Mouse (Mus musculus) inflammation-experienced regulatory T-cells, adult 6 months (primary cell): ENCODE results near the gene Gm17509. TPM values are rescaled to one million over a fixed set of nuclear protein-coding genes. Genes with fewer than 3 reads are reported as not detected.
"Not testable (repeated sequence)": the region's sequence is repeated elsewhere in the genome, so short reads cannot be mapped to it uniquely, and the experiment has no call there.

ENCODE experiments used
- ATAC-seq: one replicate; pipeline ENCODE4 v1.8.0; 2017
- polyA plus RNA-seq, 3 experiments: library from polyadenylated mRNA; unstranded; fragments of 100-300 nt; shearing (Covaris generic); gene quantifications; one replicate each; pipeline ENCODE4 v1.2.1; 2017

The Gm17509 gene
- polyA plus RNA-seq, 3 experiments from 2014 or later, result 0.15 to 0.26 TPM; not detected in 1

DNA sequence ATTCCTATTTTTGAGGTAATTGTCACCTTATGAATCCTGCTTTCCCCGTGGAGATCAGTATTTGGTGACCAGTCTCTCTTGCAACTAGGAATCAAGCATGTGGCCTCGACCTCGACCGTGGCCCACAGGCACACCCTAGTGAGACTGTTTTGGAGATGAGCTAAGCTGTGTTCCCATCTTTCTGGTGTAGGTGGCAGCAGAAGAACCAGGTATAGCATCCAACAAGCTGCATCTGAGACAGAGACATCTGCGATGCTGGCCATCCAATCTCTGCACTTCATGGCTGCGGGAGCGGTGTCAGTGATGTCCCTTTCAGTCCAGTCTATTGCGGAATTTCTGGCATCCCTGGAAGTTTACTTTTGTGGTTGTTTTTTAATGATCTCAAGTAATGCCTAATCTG, 14.8 kb downstream of the Gm17509 start:
- ATAC-seq, result no peak

DNA sequence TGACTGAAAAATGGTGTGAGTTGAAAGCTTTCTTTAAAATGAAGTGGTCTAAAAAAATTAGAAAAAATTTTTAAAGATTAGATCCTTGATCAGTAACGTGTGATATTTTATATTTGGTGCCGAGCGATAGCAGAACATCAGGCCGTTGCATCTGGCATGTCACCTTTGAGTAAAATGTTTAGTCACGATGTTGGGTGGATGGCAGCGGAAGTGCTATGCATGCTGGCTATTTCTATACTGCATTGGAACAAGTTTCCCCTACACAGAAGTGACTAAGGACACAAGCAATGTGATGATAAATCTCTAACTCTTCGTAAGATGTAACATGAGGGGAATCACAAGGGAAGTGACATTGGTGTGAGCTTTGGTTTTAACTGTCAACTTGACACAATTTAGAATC, 16.2 kb downstream of the Gm17509 start:
- ATAC-seq, result no peak

DNA sequence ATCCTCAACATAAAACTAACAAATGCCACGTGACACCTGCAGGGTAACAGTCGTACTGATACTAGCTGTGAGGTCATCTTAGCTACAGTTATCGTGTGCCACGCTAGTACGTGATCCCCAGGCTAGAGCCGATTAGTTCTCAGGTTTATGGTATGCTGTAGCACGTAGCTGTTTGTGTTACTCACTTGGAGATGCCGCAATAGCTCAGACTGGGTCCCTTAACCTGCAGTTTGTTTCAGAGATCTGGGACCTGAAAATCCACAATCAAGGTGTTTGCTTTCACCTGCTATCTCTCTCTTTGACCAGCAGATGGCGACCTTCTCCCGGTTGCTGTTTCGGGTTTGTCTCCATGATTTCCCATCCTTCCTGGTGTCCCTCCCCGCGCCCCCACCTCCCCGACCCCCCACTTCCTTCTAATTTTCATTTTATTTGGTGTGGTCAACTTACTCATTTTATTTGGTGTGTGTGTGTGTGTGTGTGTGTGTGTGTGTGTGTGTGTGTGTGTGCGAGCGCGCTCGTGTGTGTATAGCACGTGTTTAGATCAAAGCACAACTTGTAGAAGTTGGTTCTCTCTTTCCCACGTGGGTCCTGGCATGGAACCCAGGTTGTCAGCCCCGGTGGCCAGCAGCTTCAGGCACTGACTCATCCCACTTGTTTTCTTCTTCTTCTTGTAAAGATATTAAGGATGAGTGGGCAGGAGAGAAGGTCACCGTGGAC, 18.0 kb downstream of the Gm17509 start:
- ATAC-seq, result peak; percentile 57

DNA sequence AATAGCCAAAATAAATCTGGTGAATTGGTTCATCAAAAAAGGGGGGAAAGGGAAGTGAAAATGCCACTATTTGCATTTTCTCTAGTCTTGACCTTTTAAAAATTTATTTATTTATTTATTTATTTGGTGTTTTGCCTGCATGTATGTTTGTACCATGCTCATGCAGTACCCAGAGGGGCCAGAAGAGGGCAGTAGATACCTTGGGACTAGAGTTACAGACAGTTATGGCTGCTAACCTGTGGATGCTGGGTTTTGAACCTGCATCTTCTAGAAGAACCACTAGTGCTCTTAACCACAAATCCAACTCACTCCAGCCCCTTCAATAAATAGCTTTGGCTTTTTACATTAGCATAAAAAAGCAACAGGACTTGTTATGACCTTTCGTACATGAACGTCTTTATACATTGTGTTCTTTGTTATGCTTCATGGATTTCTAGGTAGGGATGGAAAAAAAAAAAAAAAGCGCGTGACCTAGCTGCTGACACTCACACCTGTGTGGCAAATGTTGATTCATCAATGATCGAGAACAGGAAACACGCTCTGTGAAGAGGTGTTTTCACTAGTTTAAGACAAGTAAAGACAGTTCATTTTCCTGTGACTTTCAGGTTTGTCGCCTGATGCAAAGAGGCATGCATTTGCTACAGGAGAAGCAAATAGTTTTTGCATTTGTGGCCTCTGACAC, 22.3 kb downstream of the Gm17509 start:
- peak; percentile 60 for ATAC-seq

DNA sequence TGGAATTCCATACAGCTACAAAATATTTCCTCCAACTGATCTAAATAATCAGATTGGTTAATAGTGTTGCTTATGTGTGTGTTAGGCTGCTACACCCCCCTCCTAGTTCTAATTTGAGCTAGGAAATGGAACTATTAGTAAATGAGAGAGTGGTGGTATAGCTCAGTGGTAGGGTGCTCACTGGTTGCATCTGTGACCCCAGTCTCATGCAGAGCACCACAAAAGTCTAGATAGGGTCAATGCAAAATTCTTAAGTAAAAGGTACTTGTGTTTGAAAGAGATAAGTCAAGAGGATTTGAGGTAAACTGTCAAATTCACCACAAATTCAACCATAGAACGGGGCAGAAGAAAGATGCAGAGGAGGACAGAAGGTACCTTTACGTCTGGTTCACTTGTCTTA, 23.2 kb downstream of the Gm17509 start:
- ATAC-seq, result no peak

DNA sequence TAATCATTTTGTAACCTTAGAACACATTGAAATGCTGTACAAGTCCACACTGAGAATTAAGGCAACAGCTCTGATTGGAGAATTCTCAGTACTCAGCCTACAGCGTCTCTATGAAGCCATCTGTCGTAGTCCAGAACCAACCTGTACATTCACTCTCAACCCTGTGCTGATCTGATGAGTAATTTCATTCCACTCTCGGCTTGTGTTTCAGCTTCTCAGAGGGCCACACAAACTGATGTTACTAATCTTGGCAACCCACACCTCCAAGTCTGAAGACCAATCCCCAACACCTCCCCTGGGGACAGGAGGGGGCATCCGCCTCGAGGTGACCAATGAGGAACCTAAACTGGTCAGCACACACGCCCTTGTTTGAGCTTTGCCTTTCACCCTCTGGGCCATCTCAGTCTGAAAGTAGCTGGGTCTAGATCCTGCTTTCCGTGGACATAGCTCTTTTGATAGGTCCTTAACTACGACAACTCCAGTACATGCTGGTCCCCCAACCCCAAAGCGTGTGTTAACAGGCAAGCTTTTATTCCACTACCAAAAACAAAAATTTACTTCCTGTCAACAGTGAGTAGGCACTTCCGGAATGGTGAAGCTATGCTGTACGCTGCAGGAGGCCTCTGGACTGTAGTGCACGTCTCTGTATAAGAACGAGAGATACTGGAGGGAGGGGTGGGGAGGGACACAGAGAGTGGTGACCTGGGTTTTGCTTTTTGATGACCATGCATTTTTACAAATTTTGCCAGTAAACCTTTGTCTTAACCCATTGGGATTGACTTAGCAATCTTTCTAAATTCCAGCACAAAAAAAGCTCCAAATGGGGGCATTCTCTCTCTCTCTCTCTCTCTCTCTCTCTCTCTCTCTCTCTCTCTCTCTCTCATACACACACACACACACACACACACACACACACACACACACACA, 25.0 kb downstream of the Gm17509 start:
- peak; percentile 83 for ATAC-seq

DNA sequence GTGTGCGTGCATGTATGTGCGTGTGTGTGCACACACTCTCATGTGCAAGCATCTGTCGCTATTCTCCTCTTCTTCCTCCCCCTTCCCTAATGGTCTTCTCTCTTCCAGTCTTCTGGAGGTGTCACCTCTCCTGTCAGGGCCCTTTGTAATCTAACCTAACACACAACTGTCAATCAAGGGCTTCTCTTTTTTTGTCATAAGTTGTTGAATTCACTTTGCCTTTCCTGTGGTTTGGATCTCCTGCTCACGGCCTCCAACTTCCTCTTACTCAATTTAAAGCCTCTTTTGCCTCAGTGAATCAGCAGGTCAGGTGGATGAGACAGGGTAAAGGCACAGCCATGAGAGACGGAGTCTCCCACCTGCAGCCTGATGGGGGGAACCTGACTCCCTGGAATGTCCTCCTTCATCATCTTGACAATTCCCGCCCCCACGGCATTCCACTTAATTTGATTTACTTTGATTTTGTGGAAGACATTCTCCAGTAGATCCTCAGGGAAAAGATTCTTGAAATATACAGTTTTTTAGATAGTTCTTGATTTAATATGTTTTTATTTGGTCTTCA, 27.4 kb downstream of the Gm17509 start:
- ATAC-seq, result no peak

DNA sequence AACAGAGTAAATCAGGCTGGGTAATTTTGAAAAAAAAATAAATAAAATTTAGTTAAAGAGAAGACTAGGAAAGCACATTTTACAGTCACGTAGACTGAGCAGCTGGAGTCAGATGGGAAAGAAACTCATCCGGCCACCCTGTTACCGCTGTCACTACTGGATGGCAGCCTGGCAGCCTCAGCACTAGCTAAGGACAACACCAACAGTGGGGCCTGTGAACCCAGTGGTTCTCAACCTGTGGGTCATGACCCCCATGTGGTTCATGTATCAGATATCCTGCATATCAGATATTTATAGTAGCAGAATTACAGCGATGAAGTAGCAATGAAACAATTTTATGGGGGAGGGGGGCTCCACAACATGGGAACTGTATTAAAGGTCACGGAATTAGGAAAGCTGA, 28.7 kb downstream of the Gm17509 start:
- no peak for ATAC-seq

DNA sequence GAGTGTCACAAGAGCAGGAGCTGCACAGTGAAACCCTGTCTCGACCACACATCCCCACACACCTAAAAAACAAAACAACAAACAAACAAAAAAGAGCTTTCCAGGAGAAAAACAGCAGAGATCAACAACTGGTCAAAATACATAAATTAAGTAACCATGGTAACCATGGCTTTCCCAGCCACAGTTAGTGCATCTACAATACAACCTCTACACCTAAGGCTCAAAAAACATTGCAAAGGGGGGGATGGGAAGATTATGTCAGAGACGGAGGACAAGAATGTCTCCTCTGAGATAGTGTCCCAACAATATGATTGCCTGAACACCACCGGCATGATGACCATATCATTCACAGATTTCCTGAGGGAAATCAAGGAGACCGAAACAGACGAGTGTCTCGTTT, 35.5 kb downstream of the Gm17509 start:
- ATAC-seq, result no peak

DNA sequence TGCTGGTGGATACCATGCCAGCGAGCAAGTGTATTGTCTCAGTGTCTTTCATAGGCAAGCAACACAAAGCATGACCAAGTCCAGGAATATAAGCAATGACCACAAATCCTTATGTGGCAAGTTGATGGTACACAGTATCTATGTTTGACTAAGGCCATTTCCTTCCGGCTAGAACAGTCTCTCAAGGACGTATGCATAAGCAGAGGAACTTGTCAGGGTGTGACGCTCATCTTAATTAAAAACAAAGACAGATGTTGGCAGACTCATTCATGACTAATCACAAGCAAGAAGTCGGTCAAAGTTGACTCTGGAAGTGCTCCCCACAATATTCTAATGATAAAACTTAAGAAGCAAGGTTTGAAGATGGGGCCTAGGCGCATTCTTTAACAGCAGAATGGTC, 37.6 kb downstream of the Gm17509 start:
- ATAC-seq, result no peak

DNA sequence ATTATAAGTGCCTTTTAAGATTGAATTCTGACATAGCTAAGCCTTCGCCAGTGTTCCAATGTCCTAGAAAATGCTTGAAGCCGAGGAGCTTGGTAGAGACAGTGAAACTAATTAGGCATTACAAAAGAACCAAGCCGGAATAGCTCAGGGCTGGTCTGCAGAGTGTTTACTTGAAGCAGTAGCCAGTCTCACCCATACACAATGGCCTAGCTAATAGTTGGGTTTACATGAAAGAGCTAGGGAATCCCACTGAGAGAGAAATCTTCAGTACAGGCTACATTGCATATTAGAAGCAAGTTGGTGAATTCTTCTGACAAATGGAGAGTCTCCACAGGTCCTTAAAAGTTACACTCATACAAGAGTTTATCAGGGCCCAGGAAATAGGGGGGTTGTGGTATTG, 40.0 kb downstream of the Gm17509 start:
- ATAC-seq, result not testable (repeated sequence)

Other genes starting within 250 kb of the Gm17509 start
- gene Parp8, start 195.5 kb downstream of the Gm17509 start, polyA plus RNA-seq, result 10 to 100 TPM; 12.0 to 28.7 (median 23.7) TPM
- gene Emb, start 12.5 kb downstream of the Gm17509 start, polyA plus RNA-seq, result 100 to 1,000 TPM; 155 to 201 (median 196) TPM